Mouse (Mus musculus): Measurements from ENCODE around the gene Cxxc4. TPM values are rescaled to one million over a fixed set of nuclear protein-coding genes. Genes with fewer than 3 reads are reported as not detected.
"Not testable (repeated sequence)": the region's sequence is repeated elsewhere in the genome, so short reads cannot be mapped to it uniquely, and the experiment has no call there.

Gene Cxxc4
- 0.15 and 0.25 TPM in 2 replicates for polyA plus RNA-seq (2012; rRNA removed)

DNA sequence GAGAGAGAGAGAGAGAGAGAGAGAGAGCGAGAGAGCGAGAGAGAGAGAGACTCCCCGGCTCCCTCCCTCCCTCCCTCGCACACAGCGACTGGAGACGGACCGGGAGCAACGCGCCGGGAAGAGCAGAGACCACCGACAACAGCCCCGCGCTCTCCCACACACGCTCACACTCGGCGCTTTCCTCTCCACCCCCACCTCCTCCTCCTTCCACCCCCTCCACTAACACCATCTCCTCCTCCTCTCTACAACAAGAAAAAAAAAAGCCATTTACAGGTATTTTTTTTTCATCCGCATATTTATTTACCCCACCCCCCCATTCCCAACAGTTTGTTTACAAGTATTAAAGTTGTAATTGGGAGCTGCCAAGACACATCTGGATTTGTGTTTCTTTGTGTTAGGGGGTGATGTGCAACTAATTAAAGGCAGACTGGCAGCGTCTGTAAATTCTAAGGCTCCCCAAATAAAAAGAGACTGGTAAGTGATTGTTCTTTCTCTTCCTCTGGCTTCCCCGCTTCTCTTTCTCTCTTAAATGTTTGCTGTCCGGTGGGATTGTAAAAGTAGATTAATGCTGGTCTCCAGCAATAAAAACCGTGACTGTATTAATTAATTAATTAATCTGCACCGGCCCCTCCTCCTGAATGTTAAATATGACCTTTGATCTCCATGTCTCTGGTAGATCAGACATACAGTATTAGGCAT lies at the start of gene Cxxc4:
Cxxc4 (plus strand) TSS at position 71 of the 699 bp plus-strand sequence.
- H3K36me3 ChIP-seq (ENCODE audit: control insufficient read depth, insufficient read depth, low read length) = no peaks in the 10 kb centered on the region
- TF ChIP-seq CTCF (conservative IDR thresholded peaks at IDR 0.05; ENCODE audit: insufficient read depth, insufficient read length, low read depth, low read length) = no peak
- TF ChIP-seq POLR2A (IDR thresholded peaks at IDR 0.05; ENCODE audit: low read depth, low read length) = no peak
- no peaks in the 10 kb centered on the region; the same call in none of the 2 replicates for H3K27me3 ChIP-seq (replicated peaks; ENCODE audit: control insufficient read depth, insufficient read depth, low read length)
- H3K27ac ChIP-seq (ENCODE audit: insufficient read depth, low read depth, low read length) = no peak within 1 kb of the TSS
- no peaks in the 10 kb centered on the region; the same call in 1 of the 2 replicates for H3K4me1 ChIP-seq (ENCODE audit: control insufficient read depth, insufficient read depth, low read length)
- WGBS = 11% methylated on average over 18 of the region's 22 CpGs
- DNase-seq = no peak
- H3K4me3 ChIP-seq (ENCODE audit: insufficient read depth, low read depth, low read length) = peak within 1 kb of the TSS; percentile 43

DNA sequence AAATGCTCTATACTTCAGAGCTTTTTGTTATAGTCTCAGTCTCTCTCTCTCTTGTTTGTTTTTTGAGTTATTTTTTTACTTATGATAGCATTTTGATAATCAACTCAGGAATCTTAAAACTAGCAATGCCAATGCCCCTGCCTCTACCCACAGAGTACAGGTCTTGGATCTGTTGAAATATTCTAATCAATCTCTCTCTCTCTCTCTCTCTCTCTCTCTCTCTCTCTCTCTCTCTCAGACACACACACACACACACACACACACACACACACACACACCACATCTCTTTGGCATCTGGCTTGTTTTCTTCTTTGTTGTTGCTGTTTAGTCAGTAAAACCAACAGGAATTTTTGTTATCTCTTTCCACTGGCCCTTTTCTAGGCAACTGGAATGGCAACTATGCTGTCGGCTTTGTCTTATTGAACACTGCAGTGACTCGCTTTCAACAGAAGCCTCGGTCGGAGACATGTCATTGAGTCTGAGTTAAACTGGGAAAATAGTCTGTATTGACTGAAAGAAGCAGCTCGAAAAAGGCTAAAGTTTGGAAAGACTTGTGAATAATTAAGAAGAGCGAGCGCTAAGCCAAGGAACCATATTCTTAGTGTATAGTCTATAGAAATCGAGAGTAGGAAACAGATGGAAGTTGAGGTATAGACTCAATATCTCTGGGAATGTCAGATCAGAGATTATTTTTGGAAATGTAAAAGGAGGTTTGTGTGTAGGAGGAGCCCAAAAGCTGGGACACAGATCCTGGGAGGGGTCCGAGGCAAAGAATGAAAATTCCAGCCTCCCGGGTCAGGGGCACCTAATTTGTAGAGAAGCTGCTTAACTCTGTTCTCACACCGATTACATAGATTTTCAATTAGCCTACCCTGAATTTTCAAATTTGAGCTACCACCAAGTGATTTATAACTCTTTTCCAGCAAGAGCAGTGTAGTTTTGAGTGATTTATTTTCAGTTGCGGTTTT lies 47.0 kb upstream of the Cxxc4 start:
- H3K4me3 ChIP-seq (ENCODE audit: insufficient read depth, low read depth, low read length) = no peak overlapping the region

DNA sequence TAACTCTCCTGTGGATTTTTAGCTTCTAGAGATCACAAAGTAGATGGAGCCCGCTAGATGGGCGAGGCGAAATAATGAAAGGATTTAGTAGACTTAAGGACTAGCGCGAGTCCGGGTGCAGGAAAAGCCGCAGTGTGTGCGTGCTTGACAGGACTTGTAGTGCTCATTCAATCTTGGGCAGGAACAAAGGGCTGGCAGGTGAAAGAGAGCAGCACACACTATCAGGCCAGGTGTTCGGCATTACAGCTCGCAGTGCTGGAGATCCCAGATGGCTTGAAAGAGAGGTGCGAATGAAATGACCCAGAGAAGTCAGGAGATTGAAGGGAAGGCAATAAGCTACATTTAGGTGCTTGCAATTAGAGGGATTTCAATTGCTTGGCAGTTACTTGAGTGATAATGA lies 46.2 kb upstream of the Cxxc4 start:
- Histone ChIP-seq H3K27ac (ENCODE audit: insufficient read depth, low read depth, low read length) (no peak overlapping the region), H3K27me3 (replicated peaks; ENCODE audit: control insufficient read depth, insufficient read depth, low read length) (no peaks in the 10 kb centered on the region; the same call in 1 of the 2 replicates), H3K36me3 (ENCODE audit: control insufficient read depth, insufficient read depth, low read length) (no peaks in the 10 kb centered on the region), H3K4me3 (ENCODE audit: insufficient read depth, low read depth, low read length) (no peak overlapping the region), H3K4me1 (ENCODE audit: control insufficient read depth, insufficient read depth, low read length) (no peaks in the 10 kb centered on the region)
- TF ChIP-seq CTCF (conservative IDR thresholded peaks at IDR 0.05; ENCODE audit: insufficient read depth, insufficient read length, low read depth, low read length) = no peak
- no peak for TF ChIP-seq POLR2A (IDR thresholded peaks at IDR 0.05; ENCODE audit: low read depth, low read length)
- WGBS = 37% methylated on average over 11 of the region's 11 CpGs
- DNase-seq = no peak

More for the DNA sequence above, 47.0 kb upstream of the Cxxc4 start:
- DNase-seq = no peak
- Histone ChIP-seq H3K36me3 (ENCODE audit: control insufficient read depth, insufficient read depth, low read length) (no peaks in the 10 kb centered on the region), H3K27me3 (replicated peaks; ENCODE audit: control insufficient read depth, insufficient read depth, low read length) (no peaks in the 10 kb centered on the region), H3K4me1 (ENCODE audit: control insufficient read depth, insufficient read depth, low read length) (no peaks in the 10 kb centered on the region), H3K27ac (ENCODE audit: insufficient read depth, low read depth, low read length) (no peak overlapping the region)
- no peak for TF ChIP-seq POLR2A (IDR thresholded peaks at IDR 0.05; ENCODE audit: low read depth, low read length)
- no peak for TF ChIP-seq CTCF (conservative IDR thresholded peaks at IDR 0.05; ENCODE audit: insufficient read depth, insufficient read length, low read depth, low read length)
- WGBS = 81% methylated on average over 12 of the region's 12 CpGs

DNA sequence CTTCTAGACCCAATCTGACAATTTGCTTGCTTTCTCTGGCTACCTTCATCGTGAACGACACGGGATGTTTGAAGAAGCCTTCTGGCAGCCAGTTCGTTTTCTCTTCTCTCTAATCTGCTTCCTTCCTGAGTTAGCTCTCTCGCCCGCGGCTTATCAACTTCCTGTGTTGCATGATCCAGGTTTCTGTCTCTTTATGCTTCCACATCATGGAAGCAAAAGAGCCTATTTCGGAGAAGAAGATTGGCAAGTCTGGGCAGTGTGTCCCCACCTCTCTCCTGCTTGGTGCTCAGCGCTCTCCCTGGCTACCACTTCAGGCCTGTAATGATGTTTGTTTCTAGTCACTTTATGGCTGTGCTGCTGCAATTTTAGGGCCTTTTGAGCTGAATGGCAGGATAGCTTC lies 36.4 kb upstream of the Cxxc4 start:
- 37% methylated on average over 9 of the region's 9 CpGs for WGBS
- Histone ChIP-seq H3K27me3 (replicated peaks; ENCODE audit: control insufficient read depth, insufficient read depth, low read length) (no peaks in the 10 kb centered on the region), H3K4me1 (ENCODE audit: control insufficient read depth, insufficient read depth, low read length) (no peaks in the 10 kb centered on the region), H3K4me3 (ENCODE audit: insufficient read depth, low read depth, low read length) (no peak overlapping the region), H3K36me3 (ENCODE audit: control insufficient read depth, insufficient read depth, low read length) (no peaks in the 10 kb centered on the region), H3K27ac (ENCODE audit: insufficient read depth, low read depth, low read length) (no peak overlapping the region)
- TF ChIP-seq POLR2A (IDR thresholded peaks at IDR 0.05; ENCODE audit: low read depth, low read length) = no peak
- TF ChIP-seq CTCF (conservative IDR thresholded peaks at IDR 0.05; ENCODE audit: insufficient read depth, insufficient read length, low read depth, low read length) = no peak
- DNase-seq = no peak

DNA sequence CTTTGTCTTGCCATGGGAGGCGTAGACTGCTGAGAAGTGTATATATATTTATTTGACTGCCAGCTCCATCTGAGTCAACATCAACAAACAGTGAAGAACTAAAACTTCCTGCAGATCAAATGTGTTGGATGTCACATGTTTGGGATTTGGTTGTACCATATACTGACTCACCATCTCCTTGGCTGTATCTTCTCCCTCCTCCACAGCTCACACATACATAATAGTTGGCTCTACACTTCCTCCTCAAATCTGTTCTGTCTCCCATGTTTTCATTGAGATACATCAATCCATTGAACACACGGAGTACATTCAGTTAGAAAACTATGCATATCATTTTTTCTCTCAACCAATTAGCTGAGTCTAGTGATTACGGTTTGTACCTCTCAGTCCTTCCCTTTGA lies 29.7 kb upstream of the Cxxc4 start:
- no peak overlapping the region for H3K27ac ChIP-seq (ENCODE audit: insufficient read depth, low read depth, low read length)
- H3K4me3 ChIP-seq (ENCODE audit: insufficient read depth, low read depth, low read length) = no peak overlapping the region
- WGBS = 95% methylated on average over 3 of the region's 3 CpGs
- no peaks in the 10 kb centered on the region for H3K27me3 ChIP-seq (replicated peaks; ENCODE audit: control insufficient read depth, insufficient read depth, low read length)
- no peaks in the 10 kb centered on the region for H3K4me1 ChIP-seq (ENCODE audit: control insufficient read depth, insufficient read depth, low read length)
- no peak for TF ChIP-seq POLR2A (IDR thresholded peaks at IDR 0.05; ENCODE audit: low read depth, low read length)
- no peak for TF ChIP-seq CTCF (conservative IDR thresholded peaks at IDR 0.05; ENCODE audit: insufficient read depth, insufficient read length, low read depth, low read length)
- no peaks in the 10 kb centered on the region for H3K36me3 ChIP-seq (ENCODE audit: control insufficient read depth, insufficient read depth, low read length)
- no peak for DNase-seq

DNA sequence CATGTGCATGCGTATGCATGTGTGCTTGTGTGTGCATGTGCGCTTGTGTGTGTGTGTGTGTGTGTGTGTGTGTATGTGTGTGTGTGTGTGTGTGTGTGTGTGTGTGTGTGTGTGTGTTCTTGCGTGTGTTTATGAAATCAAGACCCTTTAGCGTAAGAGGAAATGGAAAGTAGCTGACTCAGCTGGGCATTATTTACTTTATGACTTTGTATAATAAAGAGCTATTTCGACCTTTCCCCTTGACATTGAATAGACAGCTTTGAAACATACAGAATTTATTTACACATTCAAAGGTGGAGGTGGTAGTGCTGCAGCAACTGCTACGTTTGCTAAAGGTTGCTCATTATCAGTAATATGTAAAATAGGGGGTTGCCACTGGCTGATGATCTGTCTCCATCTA lies 25.3 kb upstream of the Cxxc4 start:
- WGBS = 75% methylated on average over 6 of the region's 6 CpGs
- no peak for DNase-seq
- no peaks in the 10 kb centered on the region for H3K4me1 ChIP-seq (ENCODE audit: control insufficient read depth, insufficient read depth, low read length)
- no peaks in the 10 kb centered on the region for H3K36me3 ChIP-seq (ENCODE audit: control insufficient read depth, insufficient read depth, low read length)
- TF ChIP-seq POLR2A (IDR thresholded peaks at IDR 0.05; ENCODE audit: low read depth, low read length) = no peak
- no peak overlapping the region for H3K27ac ChIP-seq (ENCODE audit: insufficient read depth, low read depth, low read length)
- no peak overlapping the region for H3K4me3 ChIP-seq (ENCODE audit: insufficient read depth, low read depth, low read length)
- no peaks in the 10 kb centered on the region for H3K27me3 ChIP-seq (replicated peaks; ENCODE audit: control insufficient read depth, insufficient read depth, low read length)

DNA sequence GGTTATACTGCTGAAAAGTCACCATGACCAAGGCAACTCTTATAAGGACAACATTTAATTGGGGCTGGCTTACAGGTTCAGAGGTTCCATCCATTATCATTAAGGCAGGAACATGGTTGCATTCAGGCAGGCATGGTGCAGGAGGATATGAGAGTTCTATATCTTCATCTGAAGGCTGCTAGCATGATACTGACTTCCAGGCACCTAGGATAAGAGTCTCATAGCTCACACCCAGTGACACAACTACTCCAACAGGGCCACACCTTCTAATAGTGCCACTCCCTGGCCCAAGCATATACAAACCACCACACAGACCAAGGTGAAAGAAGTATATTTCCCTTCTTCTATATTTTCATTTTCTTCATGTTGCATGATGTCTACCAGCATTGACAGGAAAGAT lies 16.4 kb upstream of the Cxxc4 start:
- not testable (repeated sequence) for H3K36me3 ChIP-seq (ENCODE audit: control insufficient read depth, insufficient read depth, low read length); H3K4me3 ChIP-seq (ENCODE audit: insufficient read depth, low read depth, low read length); H3K27me3 ChIP-seq (replicated peaks; ENCODE audit: control insufficient read depth, insufficient read depth, low read length); DNase-seq; H3K4me1 ChIP-seq (ENCODE audit: control insufficient read depth, insufficient read depth, low read length); H3K27ac ChIP-seq (ENCODE audit: insufficient read depth, low read depth, low read length)

Data from kidney, adult 2 months (tissue).